Mouse (Mus musculus): ENCODE data around the gene 4930562C15Rik. TPM values are rescaled to one million over a fixed set of nuclear protein-coding genes. Genes with fewer than 3 reads are reported as not detected.

Gene 4930562C15Rik
- total RNA-seq, 2 experiments from 2014 or later, result 0.14 TPM; not detected in 1

DNA sequence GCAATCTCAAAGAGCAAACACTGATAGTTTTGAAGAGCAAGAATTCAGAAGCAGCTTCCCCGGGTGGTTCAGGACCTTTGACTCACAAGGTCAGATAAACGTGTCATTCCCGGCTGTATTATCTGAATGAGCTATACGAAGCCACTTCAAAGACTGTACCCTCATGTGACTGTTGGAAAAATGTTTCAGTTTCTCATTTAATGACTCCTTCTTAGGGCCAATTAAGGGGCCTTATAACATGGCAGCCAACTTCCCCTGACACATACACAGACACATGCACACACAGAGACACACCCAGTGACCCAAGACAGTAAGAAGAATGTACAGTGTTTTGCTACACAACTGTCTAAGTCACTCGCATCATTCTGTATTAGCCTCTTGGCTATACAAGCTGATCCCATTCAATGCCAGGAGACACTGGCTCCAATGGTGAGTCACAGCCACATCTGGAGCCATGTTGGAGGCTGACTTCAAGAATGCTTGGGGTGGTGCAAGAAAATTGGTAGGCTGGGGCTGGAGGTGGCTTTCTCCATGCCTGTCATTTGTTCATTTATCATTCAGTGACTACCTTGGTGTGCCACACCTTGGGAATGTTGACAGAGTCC is 19.9 kb downstream of the 4930562C15Rik start:
- no peak for DNase-seq
- intact Hi-C loops (cut with DNase I), result no loop called here

DNA sequence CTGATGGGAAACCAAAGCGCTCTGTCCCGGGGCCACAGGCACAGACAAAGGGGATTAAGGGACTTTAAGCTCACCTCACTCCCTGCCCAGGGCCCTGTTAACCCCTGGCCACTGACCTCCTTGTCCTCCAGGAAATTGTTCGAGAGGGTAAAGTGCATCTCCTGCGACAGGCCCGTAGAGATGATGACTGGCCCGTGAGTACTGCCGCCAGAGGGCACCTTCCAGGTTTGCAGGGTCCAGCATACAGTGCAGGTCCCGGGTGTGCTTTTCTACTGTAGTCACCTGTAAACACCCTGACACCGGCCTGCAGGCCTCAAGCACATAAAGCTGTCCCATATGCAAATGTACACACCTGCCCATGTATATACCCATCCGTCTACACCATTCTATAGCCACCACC is 26.2 kb downstream of the 4930562C15Rik start:
- DNase-seq, result no peak

DNA sequence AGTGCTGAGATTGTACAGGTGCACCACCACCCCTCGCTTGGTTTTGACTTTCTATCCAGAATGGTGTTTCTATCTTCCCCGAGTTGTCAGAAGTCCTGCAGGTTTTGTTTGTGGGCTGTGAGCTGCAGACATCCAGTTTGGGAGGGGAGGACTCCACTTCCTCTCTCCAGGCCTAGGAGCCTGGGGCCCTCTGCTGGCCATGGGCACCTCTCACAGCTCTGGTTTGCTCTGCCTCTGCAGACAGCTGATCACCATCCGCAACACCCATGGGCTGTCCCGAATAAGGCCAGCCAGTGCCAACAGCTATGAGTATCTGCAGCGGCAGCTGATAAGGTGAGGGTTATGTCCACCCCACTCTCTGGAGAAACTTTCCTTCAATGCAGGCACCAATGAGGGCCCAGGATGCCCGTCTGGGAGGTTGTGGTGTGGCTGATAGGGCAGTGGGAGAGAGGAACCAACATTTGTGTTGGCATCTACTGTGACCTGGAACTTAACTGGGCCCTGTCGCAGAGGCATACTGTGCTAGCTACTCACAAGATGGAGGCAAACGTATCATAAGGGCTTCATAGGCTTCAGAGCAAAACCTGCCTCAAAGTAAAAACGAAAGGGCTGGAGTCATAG is 27.8 kb downstream of the 4930562C15Rik start:
- DNase-seq, result peak; percentile 78 to 86
- intact Hi-C loops (cut with DNase I), result loop anchor here (5.0 to 10.0 kb wide), 2 partner anchors 98 to 231 kb away; no protein-coding TSS in a partner anchor

More for the DNA sequence above, 26.2 kb downstream of the 4930562C15Rik start:
- intact Hi-C loops (cut with DNase I), result loop anchor here (5.0 to 10.0 kb wide), 2 partner anchors 97 to 229 kb away; no protein-coding TSS in a partner anchor

DNA sequence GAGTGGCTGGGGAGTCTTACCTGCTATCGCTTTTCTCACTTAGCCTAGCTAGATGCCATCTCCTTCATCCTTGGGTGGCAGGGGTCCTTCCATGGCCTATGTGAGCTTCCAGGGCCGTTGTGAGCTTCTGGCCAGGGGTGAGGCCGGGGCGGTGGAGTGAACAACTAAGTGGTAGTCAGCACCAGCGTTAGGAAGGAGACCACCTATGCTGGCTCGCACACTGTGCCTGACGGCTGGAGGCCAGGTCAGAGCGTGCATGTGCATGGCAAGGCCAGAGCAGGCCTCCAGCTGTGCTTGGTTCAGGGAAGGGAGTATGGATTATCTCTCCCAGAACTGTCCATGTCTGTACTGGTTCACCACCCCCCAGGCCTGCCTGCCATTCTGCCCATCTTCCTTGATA is 28.5 kb downstream of the 4930562C15Rik start:
- intact Hi-C loops (cut with DNase I), result loop anchor here (5.0 to 10.0 kb wide), 2 partner anchors 99 to 231 kb away; no protein-coding TSS in a partner anchor
- no peak for DNase-seq

DNA sequence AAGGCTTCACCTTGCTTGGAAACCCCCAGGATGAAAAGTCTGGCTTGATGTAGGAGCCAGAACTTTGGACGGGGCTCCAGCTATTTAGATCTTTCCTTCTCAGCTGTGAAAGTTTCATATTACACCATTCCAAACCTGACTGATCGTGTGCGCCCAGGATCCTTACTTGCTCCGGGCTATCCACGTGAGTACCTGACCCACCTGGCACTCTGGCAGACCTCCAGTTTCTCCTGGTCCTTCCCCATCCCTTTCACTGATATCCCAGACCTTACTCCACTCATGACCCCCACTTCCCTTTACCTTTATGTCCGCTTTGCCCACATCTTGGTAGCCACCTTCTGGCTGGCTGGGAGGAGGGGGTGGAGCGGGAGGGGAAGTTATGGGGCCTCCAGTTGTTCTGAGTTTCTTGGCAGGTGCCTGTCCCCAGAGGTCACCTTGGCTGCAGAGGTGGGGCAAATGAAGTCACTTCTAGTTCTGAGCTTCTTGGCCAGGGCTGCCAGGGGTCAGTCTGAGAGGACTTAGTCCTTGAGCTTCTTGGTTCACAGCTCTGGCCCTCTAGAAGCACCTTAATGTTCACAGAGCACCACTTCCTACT is 31.0 kb downstream of the 4930562C15Rik start:
- intact Hi-C loops (cut with DNase I), result loop anchor here (10.0 kb wide), 1 partner anchor 101 kb away; no protein-coding TSS in a partner anchor
- DNase-seq, result no peak

DNA sequence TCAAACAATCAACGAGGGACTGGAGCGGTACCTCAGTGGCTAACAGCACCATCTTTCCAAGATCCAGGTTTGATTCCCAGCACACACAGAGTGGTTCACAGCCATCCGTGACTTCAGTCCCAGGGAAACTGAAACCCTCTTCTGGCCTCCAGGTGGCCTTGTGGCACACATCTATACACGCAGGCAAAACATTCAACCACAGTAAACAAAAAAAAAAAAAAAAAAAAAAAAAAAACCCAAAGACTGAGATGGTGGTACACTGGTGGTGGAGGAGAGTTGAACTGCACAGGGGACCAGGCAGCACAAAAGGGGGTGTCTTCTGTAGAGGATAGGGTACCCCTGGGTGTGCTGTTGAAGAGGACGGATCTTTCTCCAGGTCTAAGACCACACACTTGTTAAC is 35.3 kb downstream of the 4930562C15Rik start:
- intact Hi-C loops (cut with DNase I), result no loop called here
- DNase-seq, result no peak

DNA sequence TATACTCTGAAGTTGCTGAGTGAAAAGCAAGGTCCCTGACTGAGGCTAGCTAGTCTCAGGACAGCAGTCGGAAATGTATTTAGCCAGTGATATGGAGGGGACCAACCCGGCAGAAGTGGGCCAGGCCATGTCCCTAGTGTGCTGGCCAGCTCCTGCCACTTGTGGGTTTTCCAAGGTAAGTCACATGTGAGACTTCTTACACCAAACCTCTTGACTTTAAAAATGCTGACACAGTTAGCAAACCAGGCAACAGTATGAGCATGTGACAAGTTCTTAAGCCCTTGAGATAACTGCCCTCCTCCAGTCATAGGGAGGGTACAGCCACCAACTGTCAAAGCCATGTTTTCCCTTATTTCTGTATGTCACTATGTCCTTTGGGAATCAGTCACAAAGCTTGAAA is 36.7 kb downstream of the 4930562C15Rik start:
- no peak for DNase-seq
- intact Hi-C loops (cut with DNase I), result no loop called here

DNA sequence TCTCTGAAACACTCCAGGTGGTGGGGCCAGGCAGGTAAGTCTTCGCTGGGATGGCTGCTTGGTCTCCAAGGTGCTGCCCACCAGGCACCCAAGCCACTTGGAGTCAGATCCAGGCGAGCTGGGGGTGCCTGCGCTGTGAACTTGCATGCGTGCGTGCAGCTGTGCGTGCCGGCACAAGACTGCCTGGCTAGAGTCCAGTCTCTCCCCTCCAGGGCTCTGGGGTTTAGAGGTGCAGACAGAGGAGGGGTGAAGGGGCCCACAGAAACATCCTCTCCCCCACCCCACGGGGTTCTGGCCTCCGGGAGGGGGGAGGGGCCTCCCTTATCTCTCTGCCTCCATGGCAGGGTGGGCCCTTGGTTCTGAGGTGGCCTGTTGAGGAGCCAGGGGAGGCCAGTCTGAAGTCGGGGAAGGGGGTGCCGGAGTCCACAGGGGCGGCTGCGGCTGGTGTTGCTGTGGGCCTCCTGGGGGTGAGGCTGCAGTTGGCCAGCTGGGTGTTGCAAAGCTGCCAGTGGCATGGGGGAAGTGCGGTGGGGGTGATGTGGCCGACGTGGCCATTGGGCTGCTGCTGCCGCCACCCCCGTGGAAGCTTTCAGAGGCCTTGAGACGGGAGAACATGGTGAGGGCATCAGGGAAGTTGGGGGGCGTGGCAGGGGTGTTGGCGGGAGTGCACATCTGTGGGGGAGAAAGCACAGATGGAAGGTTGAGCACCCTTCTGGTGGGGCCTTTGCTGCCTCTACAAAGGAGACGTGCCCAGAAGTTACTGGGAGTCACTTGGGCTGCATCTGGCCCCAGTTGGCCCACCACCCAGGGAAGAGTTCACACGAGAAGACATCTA is 40.2 kb downstream of the 4930562C15Rik start:
- DNase-seq, result no peak
- intact Hi-C loops (cut with DNase I), result no loop called here

DNA sequence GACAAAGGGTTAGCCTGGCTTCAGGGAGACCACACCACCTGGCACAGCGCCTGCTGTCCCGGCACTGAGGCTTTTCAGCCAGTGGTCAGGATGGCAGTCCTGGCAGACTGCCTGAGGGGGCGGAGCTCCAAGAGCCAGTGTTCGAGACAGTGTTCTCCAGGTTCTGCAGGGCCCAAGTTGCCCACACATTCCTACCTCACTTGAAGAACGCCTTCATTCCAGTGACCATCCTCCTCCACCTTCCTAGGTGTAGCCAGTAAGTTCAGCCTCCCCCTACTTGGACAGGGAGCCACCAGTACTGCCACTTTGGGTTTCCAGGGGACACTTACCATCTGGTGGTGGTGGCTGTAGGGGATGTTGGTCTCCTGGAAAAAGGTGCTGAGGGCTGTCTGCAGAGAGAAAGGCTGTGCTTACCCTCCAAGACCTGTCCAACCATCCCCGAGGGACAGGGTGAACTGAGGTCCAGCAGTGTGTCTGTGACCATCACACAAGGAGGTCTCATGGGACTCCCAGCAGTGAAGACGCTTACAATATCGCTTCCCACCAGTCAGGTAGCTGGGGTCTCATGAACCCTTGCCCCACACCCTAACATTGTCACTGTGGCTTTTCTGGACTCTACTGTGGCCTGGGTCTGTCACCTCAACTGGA is 40.9 kb downstream of the 4930562C15Rik start:
- peak; percentile 65 to 72 for DNase-seq
- intact Hi-C loops (cut with DNase I), result no loop called here

DNA sequence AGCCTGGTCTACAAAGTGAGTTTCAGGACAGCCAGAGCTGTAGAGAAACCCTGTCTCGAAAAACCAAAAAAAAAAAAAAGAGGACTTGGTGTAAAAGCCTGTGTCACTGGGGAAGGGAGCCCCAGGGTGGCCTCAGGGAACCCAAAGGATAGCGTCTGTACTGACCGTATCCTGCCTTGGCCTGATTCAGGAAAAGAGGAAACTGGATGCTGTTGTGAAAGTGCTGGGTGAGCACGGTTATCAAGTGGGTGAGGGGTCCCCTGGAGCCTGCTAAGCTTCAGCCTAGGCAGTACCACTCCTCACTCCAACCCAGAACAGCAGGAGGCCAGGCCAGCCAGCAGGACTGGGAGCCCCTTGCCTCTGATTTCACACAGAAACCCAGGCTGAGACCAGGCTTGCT is 42.0 kb downstream of the 4930562C15Rik start:
- intact Hi-C loops (cut with DNase I), result no loop called here
- no peak for DNase-seq

DNA sequence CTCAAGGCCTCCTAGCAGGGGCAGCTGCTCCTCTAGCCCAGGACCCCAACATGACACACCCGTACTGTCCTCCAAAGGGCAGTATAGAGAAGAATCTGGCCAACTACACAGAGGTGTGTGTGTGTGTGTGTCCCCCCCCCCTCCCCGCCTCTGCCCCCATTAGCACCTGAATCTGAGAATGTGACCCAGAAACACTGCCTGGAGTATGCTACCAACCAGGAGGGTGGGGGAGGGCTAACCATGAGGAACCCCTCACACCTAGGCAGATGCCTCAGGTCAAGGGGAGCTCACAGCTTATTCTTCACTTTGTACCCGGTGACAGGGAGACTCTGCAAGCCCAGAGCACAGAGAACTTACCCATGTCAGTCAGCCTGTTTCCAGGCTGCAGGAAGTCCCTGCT is 42.5 kb downstream of the 4930562C15Rik start:
- intact Hi-C loops (cut with DNase I), result loop anchor here (2.0 kb wide), 1 partner anchor 35 kb away; no protein-coding TSS in a partner anchor
- no peak for DNase-seq

DNA sequence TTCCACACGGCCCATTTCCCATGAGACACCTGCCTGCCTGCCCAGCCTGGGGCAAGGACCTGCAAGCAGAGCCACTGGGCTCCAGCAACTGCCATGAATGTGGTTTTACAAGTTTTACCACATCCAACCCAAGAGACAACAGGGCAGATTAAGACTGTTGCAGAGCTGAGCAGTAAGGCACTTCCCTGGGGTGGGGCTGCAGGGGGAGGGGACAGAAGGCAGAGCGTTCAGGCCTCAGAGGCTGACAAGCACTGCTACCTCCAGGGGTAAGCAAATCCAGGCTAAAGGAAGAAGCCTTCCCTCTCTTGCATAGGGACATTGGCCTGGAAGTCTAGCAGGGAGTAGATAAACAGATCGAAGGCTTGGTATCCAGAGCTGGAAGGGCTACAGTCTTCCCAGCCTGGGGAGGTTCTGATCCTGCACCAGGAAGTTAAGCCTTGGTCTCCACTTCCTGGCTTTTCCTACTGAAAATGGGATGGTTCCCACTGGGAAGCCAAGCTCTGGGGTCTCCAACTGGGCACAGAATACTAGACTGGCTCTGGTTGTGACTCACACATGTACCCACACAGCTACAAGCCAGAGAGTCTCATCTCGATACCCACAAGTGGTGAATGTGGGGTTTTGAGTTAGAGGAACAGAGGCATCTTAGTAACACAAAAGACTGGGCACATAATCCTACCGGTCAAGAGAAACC is 43.1 kb downstream of the 4930562C15Rik start:
- intact Hi-C loops (cut with DNase I), result loop anchor here (2.0 kb wide), 1 partner anchor 34 kb away; no protein-coding TSS in a partner anchor
- no peak for DNase-seq

DNA sequence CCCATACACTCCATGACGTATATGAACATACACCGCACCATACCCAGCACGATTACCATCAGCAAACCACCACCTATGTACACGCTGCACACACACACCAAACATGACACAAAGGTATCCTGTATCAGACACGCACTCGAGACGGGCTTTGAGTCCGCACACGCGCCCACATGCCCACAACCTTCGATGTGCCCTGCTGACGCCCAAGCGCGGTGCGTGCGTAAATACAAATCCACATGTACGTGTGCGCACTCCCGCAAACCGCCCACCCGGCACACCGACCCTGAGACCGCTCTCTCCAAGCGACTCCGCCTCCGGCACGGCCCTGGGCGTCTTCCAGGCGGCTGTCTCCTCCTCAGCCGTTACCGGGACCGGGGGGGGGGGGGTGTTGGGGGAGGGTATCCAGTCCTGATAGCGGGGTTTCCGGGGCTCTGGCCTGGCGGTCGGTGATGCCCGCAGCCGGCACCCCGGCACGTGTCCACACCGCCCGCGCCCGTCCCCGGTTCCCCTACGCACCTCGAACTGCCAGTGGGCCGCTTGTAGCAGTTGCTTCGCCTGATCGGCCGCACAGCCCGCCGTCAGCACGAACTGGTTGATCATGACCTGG is 44.0 kb downstream of the 4930562C15Rik start:
- intact Hi-C loops (cut with DNase I), result loop anchor here (2.0 kb wide), 1 partner anchor 34 kb away; no protein-coding TSS in a partner anchor
- DNase-seq, result no peak

DNA sequence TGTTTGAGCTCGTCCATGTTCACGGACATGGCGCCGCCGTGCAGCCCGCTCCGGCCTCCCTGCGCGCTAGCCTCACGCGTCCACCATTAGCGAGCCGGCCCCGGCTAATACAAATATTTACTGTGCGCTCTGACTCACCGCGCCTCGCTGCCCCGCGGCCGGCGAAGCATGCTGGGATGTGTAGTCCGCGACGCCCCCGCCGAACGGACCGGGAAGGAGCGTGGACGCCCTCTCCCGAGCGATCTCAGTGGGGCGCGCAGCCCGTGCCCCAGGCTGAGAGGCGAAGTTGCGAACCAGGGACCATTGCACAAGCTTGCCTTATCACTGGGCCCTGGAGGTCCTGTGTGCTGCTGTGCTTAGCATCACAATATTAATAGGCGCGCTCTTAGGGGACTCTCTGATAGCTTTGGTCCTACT is 44.5 kb downstream of the 4930562C15Rik start:
- peak; percentile 90 to 91 for DNase-seq
- intact Hi-C loops (cut with DNase I), result loop anchor here (2.0 kb wide), 1 partner anchor 33 kb away; no protein-coding TSS in a partner anchor

DNA sequence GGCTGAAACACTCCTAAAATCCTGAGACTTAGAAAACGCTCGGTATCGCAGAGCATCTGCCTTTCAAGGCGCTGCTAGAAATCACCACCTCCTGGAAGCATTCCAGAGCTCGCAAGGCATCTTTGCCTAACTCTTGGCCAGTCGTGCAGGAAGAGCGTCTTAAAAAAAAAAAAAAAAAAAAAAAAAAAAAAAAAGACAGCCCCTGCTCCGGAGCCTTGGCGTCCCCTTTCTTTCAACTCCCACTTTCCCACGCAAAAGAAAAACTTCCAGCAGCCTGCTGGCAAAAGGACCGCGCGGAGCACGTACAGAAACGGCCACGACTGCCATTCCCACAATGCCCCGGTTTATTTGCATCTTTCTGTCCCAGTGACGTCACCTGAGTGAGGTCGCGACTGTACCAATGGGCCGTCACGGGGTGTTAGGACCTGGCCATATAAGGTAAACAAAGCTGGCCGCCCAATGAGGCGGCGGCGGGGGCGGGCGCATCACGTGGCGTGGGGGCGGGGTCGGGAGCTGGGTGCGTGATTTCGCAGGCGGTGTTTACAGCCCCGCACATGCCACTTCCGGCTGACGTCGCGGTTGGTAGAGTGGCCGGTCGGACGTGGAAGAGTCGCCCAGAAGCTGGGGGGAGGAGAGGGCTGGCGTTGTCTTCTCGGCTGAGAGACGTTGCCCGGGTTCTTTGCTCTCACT is 45.1 kb downstream of the 4930562C15Rik start, which contains the start of gene Ubald1:
TSS of gene Ubald1 (minus strand) at position 180 of the 690 bp plus-strand sequence.
- peak; percentile 95 to 96 for DNase-seq
- intact Hi-C loops (cut with DNase I), result no loop called here

DNA sequence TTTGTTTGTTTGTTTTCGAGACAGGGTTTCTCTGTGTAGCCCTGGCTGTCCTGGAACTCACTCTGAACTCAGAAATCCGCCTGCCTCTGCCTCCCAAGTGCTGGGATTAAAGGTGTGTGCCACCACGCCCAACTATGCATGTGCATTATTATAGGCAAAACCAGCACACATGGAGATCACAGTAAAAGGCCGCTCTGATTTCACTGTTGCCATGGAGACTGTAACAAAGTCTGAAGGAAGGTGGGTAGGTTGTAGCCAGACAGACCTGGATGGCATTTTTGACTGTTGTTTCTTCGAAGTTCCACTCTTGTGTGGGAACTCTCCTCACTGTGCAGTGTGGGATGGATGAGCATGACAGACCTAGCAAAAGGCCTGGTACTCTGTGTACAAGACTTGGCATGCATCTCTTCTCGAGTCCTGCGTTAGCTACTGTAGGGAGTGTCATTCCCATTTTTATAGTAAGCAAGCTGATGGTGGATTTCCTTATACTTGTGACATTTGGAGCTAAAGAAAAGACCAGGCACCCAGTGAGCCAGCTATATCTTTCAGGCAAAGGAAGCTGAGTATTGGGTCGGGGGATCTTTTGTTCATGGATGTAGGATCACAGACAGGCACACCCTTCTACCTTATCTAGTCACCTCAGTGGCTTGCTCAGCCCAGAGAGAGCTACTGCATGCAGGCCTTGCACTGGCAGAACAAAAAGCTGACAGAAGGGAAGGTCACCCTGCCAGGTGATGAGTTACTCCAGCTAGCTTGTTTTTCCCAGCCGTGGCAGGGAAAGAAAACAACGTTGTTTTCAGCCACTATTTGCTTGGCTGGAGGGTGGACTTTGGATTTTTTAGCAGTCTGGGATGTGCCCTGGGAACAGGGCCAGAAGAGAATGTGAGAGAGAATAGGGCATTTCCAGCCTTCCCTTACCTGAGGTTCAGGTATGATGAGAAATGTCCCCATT is 46.5 kb downstream of the 4930562C15Rik start:
- intact Hi-C loops (cut with DNase I), result no loop called here

DNA sequence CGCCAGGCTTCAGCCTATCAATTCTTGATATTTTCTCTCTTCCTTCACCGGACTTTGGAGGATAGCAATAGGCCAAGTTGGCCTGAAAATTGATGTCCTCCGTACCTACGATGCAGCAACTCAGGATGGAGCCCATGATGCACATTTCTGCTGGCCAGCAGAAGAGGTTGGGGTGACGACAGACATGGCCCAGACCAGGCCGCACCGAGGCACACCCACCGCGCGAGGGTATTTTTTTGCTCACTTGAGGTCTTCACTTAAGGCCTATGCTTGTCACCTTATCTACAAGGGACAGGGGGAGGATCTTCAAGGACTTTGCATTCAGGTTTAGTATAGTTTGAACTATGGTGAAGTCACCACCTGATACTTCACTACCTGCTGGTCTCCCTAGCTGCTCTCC is 49.7 kb downstream of the 4930562C15Rik start:
- intact Hi-C loops (cut with DNase I), result no loop called here

More for the DNA sequence above, 46.5 kb downstream of the 4930562C15Rik start:
- no peak for DNase-seq

More for the DNA sequence above, 49.7 kb downstream of the 4930562C15Rik start:
- no peak for DNase-seq

All from heart, postnatal 14 days (tissue).